11 mouse cellular contexts compared by ENCODE assay signal in genomic region chr17:83987683-83988082, GRCm38 (mm10).
DNase-seq lines count a peak whose midpoint lies in the region; ATAC-seq and TF ChIP-seq lines count a peak whose summit lies in the region.
"Had no signal": no experiment of that assay in that cellular context is flagged by ENCODE, and none has a peak within 500 bp of the region (broad histone marks: within the 10 kb centered on the region; RNA-seq: fewer than 3 reads in every experiment).

No protein-coding gene starts in this region.

- H3K9me3 ChIP-seq in hindbrain, embryonic 10.5 days: no peaks in the 10 kb centered on the region
- no peaks in the 10 kb centered on the region for H3K9me3 ChIP-seq in hindbrain, embryonic 12.5 days (replicated peaks)
- no peaks in the 10 kb centered on the region for H3K9me3 ChIP-seq in embryonic facial prominence, embryonic 13.5 days
- no peaks in the 10 kb centered on the region for H3K9me3 ChIP-seq in lung, embryonic 15.5 days
- H3K9me3 ChIP-seq: neural tube, embryonic 13.5 days had no signal

- no peak overlapping the region for H3K4me2 ChIP-seq in hindbrain, embryonic 12.5 days (replicated peaks)
- H3K4me2 ChIP-seq in embryonic facial prominence, embryonic 13.5 days: no peak overlapping the region
- H3K4me2 ChIP-seq in lung, embryonic 15.5 days: no peak overlapping the region
- H3K4me2 ChIP-seq: neural tube, embryonic 13.5 days had no signal

- H3K27me3 ChIP-seq in hindbrain, embryonic 10.5 days (ENCODE audit: insufficient read depth, poor library complexity, severe bottlenecking): no peaks in the 10 kb centered on the region
- no peaks in the 10 kb centered on the region for H3K27me3 ChIP-seq in hindbrain, embryonic 12.5 days
- H3K27me3 ChIP-seq in embryonic facial prominence, embryonic 13.5 days: no peaks in the 10 kb centered on the region
- H3K27me3 ChIP-seq in lung, embryonic 15.5 days: no peaks in the 10 kb centered on the region
- H3K27me3 ChIP-seq: neural tube, embryonic 13.5 days had no signal

- peaks cover 72% of the 10 kb centered on the region for H3K4me1 ChIP-seq in hindbrain, embryonic 10.5 days (replicated peaks)
- H3K4me1 ChIP-seq in hindbrain, embryonic 12.5 days: peaks cover 42% of the 10 kb centered on the region
- H3K4me1 ChIP-seq in bone marrow, adult 2 months (ENCODE audit: control insufficient read depth, insufficient read depth, low read length): peaks cover 2% of the 10 kb centered on the region
- H3K4me1 ChIP-seq in embryonic facial prominence, embryonic 13.5 days: peaks cover 91% of the 10 kb centered on the region
- peaks cover 88% of the 10 kb centered on the region for H3K4me1 ChIP-seq in lung, embryonic 15.5 days

- H3K9ac ChIP-seq in hindbrain, embryonic 12.5 days: no peak overlapping the region
- H3K9ac ChIP-seq in embryonic facial prominence, embryonic 13.5 days: no peak overlapping the region
- no peak overlapping the region for H3K9ac ChIP-seq in lung, embryonic 15.5 days
- H3K9ac ChIP-seq: neural tube, embryonic 13.5 days had no signal

- TF ChIP-seq CTCF in bone marrow, adult 2 months (IDR thresholded peaks at IDR 0.05; ENCODE audit: control insufficient read depth, insufficient read depth, low read length): 0 out of 2 replicates have a peak, but pooled peaks have one; percentile 2

- H3K4me3 ChIP-seq in hindbrain, embryonic 10.5 days: no peak overlapping the region
- no peak overlapping the region for H3K4me3 ChIP-seq in hindbrain, embryonic 12.5 days
- H3K4me3 ChIP-seq in bone marrow, adult 2 months (replicated peaks; ENCODE audit: control insufficient read depth, low read depth, low read length): no peak overlapping the region
- H3K4me3 ChIP-seq in embryonic facial prominence, embryonic 13.5 days: no peak overlapping the region
- H3K4me3 ChIP-seq in lung, embryonic 15.5 days: no peak overlapping the region
- H3K4me3 ChIP-seq: neural tube, embryonic 13.5 days had no signal

- H3K27ac ChIP-seq in hindbrain, embryonic 10.5 days: peak overlapping the region; percentile 81
- H3K27ac ChIP-seq in hindbrain, embryonic 12.5 days: no peak overlapping the region
- H3K27ac ChIP-seq in bone marrow, adult 2 months (ENCODE audit: control insufficient read depth, insufficient read depth, low read depth, low read length, poor library complexity): no peak overlapping the region
- peak overlapping the region; percentile 96 for H3K27ac ChIP-seq in embryonic facial prominence, embryonic 13.5 days
- H3K27ac ChIP-seq in lung, embryonic 15.5 days: peak overlapping the region; percentile 91

- H3K36me3 ChIP-seq in hindbrain, embryonic 10.5 days: no peaks in the 10 kb centered on the region
- no peaks in the 10 kb centered on the region for H3K36me3 ChIP-seq in hindbrain, embryonic 12.5 days
- H3K36me3 ChIP-seq in embryonic facial prominence, embryonic 13.5 days: no peaks in the 10 kb centered on the region
- no peaks in the 10 kb centered on the region for H3K36me3 ChIP-seq in lung, embryonic 15.5 days
- H3K36me3 ChIP-seq: neural tube, embryonic 13.5 days had no signal

- no peak for TF ChIP-seq POLR2A in bone marrow, adult 2 months (IDR thresholded peaks at IDR 0.05; ENCODE audit: borderline replicate concordance, control insufficient read depth, low read depth, low read length)

- ATAC-seq in hindbrain, embryonic 12.5 days (ENCODE audit: low FRiP score): no peak
- no peak for ATAC-seq in embryonic facial prominence, embryonic 13.5 days (ENCODE audit: insufficient number of reproducible peaks, insufficient read depth, low FRiP score, low TSS enrichment, low read depth)
- no peak for ATAC-seq in lung, embryonic 15.5 days (ENCODE audit: borderline replicate concordance, extremely low read depth, low FRiP score, low TSS enrichment)
- ATAC-seq in cerebellum, adult (ENCODE audit: insufficient number of reproducible peaks, low FRiP score, low TSS enrichment): no peak

- DNase-seq in hindbrain, embryonic 10.5 days (ENCODE audit: low spot score): no peak
- no peak for DNase-seq in left cerebral cortex, adult 11 months (ENCODE audit: low spot score)
- DNase-seq in layer of hippocampus, adult 8-10 months (ENCODE audit: low spot score in 2 of 2): no peak
- DNase-seq: midbrain, embryonic 14.5 days; thymus, adult 2 months had no signal

- WGBS in hindbrain, embryonic 10.5 days: 96% methylated on average over 4 of the region's 4 CpGs
- WGBS in hindbrain, embryonic 12.5 days: 97% methylated on average over 4 of the region's 4 CpGs
- WGBS in bone marrow, adult 2 months: 22% methylated on average over 4 of the region's 4 CpGs
- WGBS in embryonic facial prominence, embryonic 13.5 days: 85% methylated on average over 4 of the region's 4 CpGs
- 52% methylated on average over 4 of the region's 4 CpGs for WGBS in lung, embryonic 15.5 days

Comparison
In these comparisons a context has a peak if more than half of its experiments do, and no peak if none do; other contexts are left out.
1. H3K27ac ChIP-seq: peak in hindbrain, embryonic 10.5 days (single experiment), embryonic facial prominence, embryonic 13.5 days (single experiment) and lung, embryonic 15.5 days (single experiment); none in hindbrain, embryonic 12.5 days (single experiment) and bone marrow, adult 2 months (single experiment).